Mouse (Mus musculus) brain, adult 2 months (tissue): ENCODE results near the gene Slc25a38.
"Not testable (repeated sequence)": the region's sequence is repeated elsewhere in the genome, so short reads cannot be mapped to it uniquely, and the experiment has no call there.

Experiments used
- DNase-seq: peaks from one replicate; pipeline ENCODE4 v3.0.0; 2011; ENCODE audit warnings: low read depth, low spot score

Gene Slc25a38

GRCm38 (mm10) chr9:120099304-120099703 lies 10.9 kb upstream of the Slc25a38 start:
- DNase-seq: no peak

DNA sequence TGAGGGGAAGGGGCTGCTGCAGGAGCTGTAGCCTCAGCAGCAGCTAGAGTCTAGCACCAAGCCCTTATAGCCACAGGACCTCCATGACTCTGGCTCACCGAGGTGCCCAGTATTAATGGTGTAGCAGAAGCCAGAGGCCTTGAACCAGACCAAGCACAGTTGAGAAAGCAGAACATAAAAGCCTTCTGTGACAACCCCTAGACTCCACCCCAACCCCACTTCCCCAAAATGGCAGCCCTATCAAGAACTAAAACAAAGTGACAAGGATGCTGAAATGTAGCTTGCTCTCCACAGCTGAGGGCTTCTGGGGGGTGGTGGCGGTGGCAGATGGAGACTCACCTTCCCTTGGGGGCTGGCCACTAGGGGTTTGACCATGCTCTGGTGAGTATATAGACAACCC lies 9.0 kb upstream of the Slc25a38 start:
- no peak for DNase-seq

- DNase-seq: not testable (repeated sequence)
These were observed 1.2 kb upstream of the Slc25a38 start for GRCm38 (mm10) chr9:120108953-120109352.

GRCm38 (mm10) chr9:120111156-120111945 lies 1.2 kb downstream of the Slc25a38 start:
- DNase-seq: no peak

- no peak for DNase-seq
These were observed 2.3 kb downstream of the Slc25a38 start for GRCm38 (mm10) chr9:120112472-120112871.

DNA sequence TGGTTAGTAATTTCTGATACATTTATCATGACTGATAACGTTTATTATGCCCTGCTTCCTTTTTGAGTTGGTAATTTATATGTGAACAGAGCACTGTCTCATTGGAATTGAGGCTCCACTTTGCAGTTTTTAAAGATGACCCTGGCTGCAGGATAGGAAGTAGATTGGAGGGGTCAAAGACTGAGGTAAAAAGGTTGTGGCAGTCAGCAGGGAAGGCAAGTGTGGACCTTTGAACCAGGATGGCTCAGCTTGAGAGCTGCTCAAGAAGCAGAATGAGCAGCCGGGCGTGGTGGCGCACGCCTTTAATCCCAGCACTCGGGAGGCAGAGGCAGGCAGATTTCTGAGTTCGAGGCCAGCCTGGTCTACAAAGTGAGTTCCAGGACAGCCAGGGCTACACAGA lies 3.3 kb downstream of the Slc25a38 start:
- DNase-seq: no peak

GRCm38 (mm10) chr9:120114051-120114788 lies 4.0 kb downstream of the Slc25a38 start:
- DNase-seq: no peak

DNA sequence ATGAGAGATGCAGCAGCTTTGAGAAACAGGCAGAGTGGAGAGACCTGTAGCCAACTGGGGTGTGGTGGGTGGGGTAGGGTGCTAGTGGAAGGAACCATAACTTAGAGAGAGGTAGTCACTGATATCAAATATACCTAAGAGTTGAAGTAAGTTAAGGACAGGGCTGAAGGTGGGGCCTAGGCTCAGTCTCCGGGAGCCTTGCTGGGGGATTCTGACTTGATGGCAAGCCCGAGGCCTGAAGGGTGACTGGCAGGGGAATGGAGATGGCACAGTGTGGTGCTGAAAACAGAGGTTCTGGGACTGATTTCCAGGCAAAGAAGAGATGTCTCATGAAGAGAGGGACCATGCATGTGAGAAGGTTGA lies 4.6 kb downstream of the Slc25a38 start:
- no peak for DNase-seq

DNA sequence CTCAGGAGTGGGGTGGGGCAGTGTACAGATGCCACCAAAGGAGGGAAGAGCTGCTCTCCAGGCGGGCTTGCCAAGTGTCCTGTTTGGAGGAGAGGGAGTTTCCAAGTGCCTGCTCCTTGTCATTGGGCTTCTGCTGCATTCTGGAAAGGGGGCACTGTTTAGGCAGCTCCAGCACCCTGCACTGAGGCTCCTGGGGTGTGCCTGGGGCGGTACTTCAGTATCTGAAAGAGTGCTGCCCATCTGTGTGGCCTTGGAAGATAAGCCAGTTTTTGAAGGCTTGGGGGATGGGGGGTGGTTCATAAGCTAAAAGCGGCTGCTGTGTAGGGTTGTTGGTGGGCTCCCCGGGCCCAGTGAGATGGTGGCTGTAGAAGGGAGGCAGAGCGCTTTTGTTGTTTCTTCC lies 5.4 kb downstream of the Slc25a38 start:
- no peak for DNase-seq

DNA sequence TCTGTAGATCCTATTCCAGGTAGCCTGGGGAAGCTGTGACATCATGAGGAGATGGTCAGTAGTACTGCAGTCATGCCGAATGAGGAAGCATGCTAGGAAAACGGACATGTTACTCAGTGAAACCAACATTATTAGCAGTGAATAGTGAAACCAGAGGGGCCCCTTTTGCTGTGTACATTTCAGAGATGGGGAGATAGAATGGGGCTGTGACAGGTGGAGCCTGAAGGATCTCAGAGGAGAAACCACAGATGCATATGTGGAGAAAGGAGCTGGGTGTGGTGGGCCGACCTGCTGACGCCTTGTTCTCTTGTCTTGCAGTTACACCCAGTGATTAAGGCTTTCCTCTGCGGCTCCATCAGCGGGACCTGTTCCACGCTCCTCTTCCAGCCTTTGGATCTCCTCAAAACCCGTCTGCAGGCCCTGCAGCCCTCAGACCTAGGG lies 6.0 kb downstream of the Slc25a38 start:
- no peak for DNase-seq

- no peak for DNase-seq
These were observed 8.0 kb downstream of the Slc25a38 start for GRCm38 (mm10) chr9:120118212-120118611.

GRCm38 (mm10) chr9:120120503-120120902 lies 10.3 kb downstream of the Slc25a38 start:
- no peak for DNase-seq

- DNase-seq: no peak
These were observed 16.7 kb downstream of the Slc25a38 start for GRCm38 (mm10) chr9:120126868-120127267.

DNA sequence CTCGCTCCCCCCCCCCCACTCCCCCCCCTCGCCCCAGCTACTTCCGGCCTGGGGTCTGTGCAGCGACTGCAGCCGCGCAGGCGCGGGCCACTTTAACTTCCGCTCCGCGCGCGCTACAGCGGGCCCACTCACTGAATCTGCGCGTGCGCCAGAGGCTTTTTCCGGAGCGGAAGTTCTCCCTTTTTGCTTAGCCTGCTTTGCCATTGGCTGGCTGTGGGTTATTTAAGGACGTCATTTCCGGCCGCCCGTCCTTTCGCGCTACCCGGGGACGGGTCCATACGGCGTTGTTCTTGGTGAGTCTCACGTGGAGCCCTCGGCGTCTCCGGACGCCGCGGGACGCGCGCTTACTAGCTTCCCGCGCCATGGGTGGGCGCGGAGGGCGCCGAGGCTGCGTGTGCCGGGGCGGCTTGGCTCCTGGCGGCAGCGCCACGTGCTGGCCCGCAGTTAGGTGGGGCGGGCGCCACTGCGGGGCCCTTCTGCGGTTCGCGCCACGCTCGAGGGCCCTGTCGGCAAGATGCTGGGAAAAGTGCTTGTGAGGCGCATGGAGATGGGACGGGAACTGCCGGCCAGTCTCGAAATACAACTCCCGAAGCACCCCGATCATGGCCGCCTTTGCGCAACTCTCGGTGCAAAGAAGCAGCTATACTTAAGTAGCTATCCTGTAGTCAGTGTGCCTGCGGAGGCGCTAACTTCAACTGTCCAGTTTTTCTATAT lies 17.5 kb downstream of the Slc25a38 start, which contains the start of gene Rpsa:
Rpsa (plus strand) TSS at position 152 of the 714 bp plus-strand sequence.
- DNase-seq: peak; percentile 99

DNA sequence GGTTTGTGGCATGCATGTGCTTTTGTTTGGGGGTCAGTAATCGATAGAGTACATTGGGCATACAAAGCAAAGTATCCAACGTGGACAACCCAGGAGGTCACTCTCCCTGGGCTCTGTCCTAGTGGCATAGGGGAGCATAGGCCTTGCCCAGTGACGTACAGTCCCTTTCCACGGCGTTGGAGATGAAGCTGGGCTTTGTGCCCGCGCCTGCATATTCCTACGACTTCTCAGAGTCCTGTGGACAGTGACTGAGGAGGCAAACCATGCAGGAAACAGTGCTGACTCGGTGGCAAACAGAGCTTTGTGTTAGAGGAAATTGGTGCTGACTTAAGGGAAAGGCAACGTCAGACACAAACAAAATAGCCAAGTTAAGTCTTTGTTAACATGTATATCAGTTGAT lies 19.1 kb downstream of the Slc25a38 start:
- DNase-seq: no peak

DNA sequence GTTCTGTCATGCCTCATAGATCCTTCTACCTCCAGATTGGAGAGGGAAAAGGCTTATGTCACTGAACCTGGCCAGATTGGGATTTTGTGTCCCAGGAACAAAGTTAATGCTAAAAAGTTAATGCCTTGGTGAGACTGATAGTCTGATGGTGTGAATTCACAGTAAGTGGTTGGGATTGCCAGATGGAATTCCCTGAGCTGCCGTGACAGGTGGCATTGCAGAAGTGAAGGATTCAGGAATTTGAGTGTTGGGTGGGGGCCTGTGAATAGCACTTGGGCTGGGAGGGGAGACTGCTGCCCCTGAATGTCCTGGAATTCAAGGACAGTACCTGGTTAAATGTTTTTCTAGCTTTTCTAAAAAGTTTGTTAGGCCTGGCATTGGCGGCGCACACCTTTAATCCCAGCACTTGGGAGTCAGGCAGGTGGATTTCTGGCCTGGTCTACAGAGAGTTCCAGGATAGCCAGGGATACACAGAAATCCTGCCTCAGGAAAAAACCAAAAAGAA lies 21.7 kb downstream of the Slc25a38 start:
- DNase-seq: no peak

DNA sequence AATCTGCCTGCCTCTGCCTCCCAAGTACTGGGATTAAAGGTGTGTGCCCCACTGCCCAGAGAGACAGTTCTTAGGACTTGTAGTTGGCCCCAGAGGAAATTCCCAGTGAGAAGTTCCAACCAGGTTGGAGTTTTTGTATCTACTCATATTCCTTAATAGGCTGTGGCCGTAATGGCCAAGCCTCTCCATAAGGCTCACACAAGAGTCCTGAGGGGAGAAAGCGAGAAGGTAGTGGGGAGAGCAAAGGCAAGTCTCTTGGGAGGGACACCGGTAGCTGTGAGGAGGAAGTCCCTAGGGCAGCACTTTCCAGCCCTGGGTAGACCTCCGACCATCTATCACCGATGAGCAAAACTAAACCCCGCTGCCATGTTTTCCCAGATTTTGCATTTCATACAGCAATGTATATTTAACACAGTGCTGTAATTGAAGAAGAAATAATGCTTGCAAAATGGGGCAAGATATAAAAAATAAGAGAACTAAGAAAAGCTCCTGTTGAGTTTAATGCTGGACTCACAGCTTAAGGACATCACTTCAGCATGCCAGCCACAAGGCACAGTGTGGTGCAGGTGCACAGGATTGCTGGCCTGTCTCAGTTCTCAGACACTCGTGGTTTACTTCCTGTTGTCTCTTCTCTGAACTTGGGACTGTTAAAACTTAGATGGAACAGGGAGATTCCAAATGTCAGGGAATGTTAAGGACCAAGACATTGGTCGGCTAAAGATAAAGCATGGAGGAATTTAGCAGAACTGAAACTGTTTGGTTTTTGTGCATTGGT lies 23.0 kb downstream of the Slc25a38 start:
- no peak for DNase-seq

- DNase-seq: no peak
These were observed 23.7 kb downstream of the Slc25a38 start for GRCm38 (mm10) chr9:120133755-120134475.

DNA sequence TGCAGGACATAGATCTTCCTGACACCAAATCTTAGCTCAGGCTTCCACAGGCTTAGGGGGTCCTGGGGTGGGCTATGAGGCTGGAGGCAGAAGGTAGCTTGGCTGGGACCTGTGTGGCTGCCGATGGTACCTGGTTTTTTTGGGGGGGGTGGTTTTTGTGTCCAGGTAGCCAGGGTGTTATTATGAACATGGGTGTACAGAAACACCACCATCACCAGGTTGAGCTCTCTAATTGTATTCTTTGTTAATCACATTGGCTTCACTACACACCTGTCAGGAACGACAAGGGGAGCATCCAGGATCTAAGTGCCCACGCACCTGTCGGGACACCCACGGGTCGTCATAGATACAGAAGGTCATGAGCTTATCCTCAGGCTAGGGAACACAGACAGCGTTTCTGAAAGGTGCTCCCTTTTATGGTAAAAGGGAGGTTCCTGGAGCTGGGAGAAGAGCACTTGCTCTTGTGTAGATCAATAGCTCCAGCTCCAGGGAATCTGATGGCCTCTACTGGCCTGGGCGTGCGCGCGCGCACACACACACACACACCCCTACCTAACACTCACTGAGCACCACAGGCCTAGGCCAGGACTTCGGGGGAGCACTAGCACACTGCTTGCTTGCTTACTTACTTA lies 24.5 kb downstream of the Slc25a38 start:
- DNase-seq: peak; percentile 43

DNA sequence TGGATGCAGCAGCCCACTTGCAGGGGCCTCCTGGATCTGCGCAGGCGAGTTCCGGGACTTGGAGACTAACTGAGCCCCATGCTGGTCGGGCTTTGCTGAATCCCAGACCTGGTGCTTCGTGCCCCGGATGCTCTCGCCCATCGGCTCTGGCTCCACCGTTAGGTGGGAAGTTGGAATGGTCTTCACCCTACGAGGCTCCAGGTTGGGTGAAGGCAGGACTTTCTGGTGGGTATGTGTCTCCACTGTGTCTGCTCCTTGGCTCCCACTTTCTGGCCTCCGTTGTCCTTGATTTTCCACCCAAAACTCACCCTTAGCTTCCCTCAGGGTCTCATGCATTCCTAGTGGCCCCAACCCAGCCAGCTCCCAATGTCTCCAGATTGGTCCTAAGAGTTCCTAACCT lies 25.3 kb downstream of the Slc25a38 start:
- no peak for DNase-seq
